Mouse (Mus musculus) ovary, adult 10 weeks (tissue): ENCODE data around the gene Hist1h3c. TPM values are rescaled to one million over a fixed set of nuclear protein-coding genes. Genes with fewer than 3 reads are reported as not detected.

ENCODE experiments used
- polyA plus RNA-seq: library from polyadenylated mRNA; stranded (reverse); fragments of 350-450 nt; fragmentation: Illumina TruSeq; extraction: RNeasy Lipid Tissue Mini Kit (QIAGEN cat#74804); gene quantifications from one replicate; pipeline ENCODE4 v1.2.3, GENCODE M21; 2014

The Hist1h3c gene
- polyA plus RNA-seq, 1 experiment from 2014 or later, result not detected

Other genes starting within 250 kb of the Hist1h3c start
- gene Hist1h4h, start 214.6 kb downstream of the Hist1h3c start, polyA plus RNA-seq, result not detected
- gene Hist1h2af, start 211.7 kb downstream of the Hist1h3c start, polyA plus RNA-seq, result not detected
- not detected for gene Hist1h3g, start 210.2 kb downstream of the Hist1h3c start, polyA plus RNA-seq
- 1.00 TPM for gene Hist1h2bh, start 202.2 kb downstream of the Hist1h3c start, polyA plus RNA-seq
- not detected for gene Hist1h3f, start 201.6 kb downstream of the Hist1h3c start, polyA plus RNA-seq
- gene Hist1h4f, start 194.0 kb downstream of the Hist1h3c start, polyA plus RNA-seq, result not detected
- 0.14 TPM for gene Hist1h1d, start 192.3 kb downstream of the Hist1h3c start, polyA plus RNA-seq
- not detected for gene Hist1h3e, start 183.2 kb downstream of the Hist1h3c start, polyA plus RNA-seq
- gene Hist1h2ae, start 174.4 kb downstream of the Hist1h3c start, polyA plus RNA-seq, result 0.80 TPM
- gene Hist1h2bg, start 174.2 kb downstream of the Hist1h3c start, polyA plus RNA-seq, result not detected
- not detected for gene Hist1h2bf, start 171.4 kb downstream of the Hist1h3c start, polyA plus RNA-seq
- gene Hist1h2ad, start 171.2 kb downstream of the Hist1h3c start, polyA plus RNA-seq, result not detected
- gene Hist1h3d, start 169.8 kb downstream of the Hist1h3c start, polyA plus RNA-seq, result 0.37 TPM
- gene Hist1h4d, start 164.0 kb downstream of the Hist1h3c start, polyA plus RNA-seq, result 0.57 TPM
- 3.4 TPM for gene Hist1h2be, start 124.5 kb downstream of the Hist1h3c start, polyA plus RNA-seq
- gene Hist1h1e, start 123.0 kb downstream of the Hist1h3c start, polyA plus RNA-seq, result 0.40 TPM
- gene Hist1h2ac, start 61.7 kb downstream of the Hist1h3c start, polyA plus RNA-seq, result 0.83 TPM
- gene Hist1h2bc, start 61.4 kb downstream of the Hist1h3c start, polyA plus RNA-seq, result 68.0 TPM
- not detected for gene Hist1h1t, start 49.8 kb downstream of the Hist1h3c start, polyA plus RNA-seq
- gene Hist1h4c, start 47.1 kb downstream of the Hist1h3c start, polyA plus RNA-seq, result not detected
- 24.7 TPM for gene Hfe, start 34.7 kb downstream of the Hist1h3c start, polyA plus RNA-seq
- gene Hist1h1c, start 6.8 kb downstream of the Hist1h3c start, polyA plus RNA-seq, result 9.9 TPM
- gene Hist1h2bb, start 1.1 kb upstream of the Hist1h3c start, polyA plus RNA-seq, result not detected
- not detected for gene Hist1h2ab, start 5.5 kb upstream of the Hist1h3c start, polyA plus RNA-seq
- gene Hist1h3b, start 6.7 kb upstream of the Hist1h3c start, polyA plus RNA-seq, result not detected
- not detected for gene Hist1h4b, start 11.4 kb upstream of the Hist1h3c start, polyA plus RNA-seq
- not detected for gene Hist1h4a, start 15.6 kb upstream of the Hist1h3c start, polyA plus RNA-seq
- gene Hist1h3a, start 16.8 kb upstream of the Hist1h3c start, polyA plus RNA-seq, result not detected
- gene Hist1h1a, start 18.1 kb upstream of the Hist1h3c start, polyA plus RNA-seq, result not detected
- not detected for gene Trim38, start 24.3 kb upstream of the Hist1h3c start, polyA plus RNA-seq
- gene Slc17a2, start 61.4 kb upstream of the Hist1h3c start, polyA plus RNA-seq, result 0.09 TPM
- gene Slc17a3, start 93.8 kb upstream of the Hist1h3c start, polyA plus RNA-seq, result not detected
- not detected for gene Slc17a1, start 122.1 kb upstream of the Hist1h3c start, polyA plus RNA-seq
- not detected for gene Slc17a4, start 169.4 kb upstream of the Hist1h3c start, polyA plus RNA-seq
- gene Hist1h2ba, start 188.6 kb upstream of the Hist1h3c start, polyA plus RNA-seq, result not detected
- not detected for gene Hist1h2aa, start 188.9 kb upstream of the Hist1h3c start, polyA plus RNA-seq
- gene Scgn, start 245.6 kb upstream of the Hist1h3c start, polyA plus RNA-seq, result not detected